In the genomic region with DNA sequence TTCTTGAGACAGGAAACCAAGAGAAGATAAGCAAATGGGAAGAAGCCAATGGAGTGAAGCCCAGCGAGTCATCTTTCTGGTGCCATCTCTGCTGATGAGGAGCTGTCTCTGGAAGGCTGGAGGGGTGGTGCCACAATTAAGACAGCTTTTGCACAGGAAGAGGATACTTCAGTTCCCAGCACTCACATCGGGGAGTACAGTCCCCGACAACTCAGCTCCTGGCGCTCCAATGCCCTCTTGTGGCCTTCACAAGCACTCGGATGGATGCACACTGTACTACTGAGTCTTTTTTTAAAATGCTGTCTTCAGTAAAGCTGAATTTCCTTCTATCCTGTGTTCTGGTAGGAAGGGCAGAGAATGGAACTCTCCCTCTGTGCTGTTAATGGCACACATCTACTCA, we compare ENCODE assay signal across 2 mouse cellular contexts.
TF ChIP-seq lines count a peak whose summit lies in the region.

No protein-coding gene starts in this region.

TF ChIP-seq in CH12.LX, 34 proteins besides CTCF, POLR2A, EP300 and RAD21:
- no peak for TF ChIP-seq IRF4 (IDR thresholded peaks at IDR 0.05; ENCODE audit: low read depth, low read length)
- peak; percentile 35 for TF ChIP-seq SMC3 (IDR thresholded peaks at IDR 0.05; ENCODE audit: low read depth, low read length)
TF ChIP-seq in CH12.LX: peak in this region for 1.

TF ChIP-seq in MEL, 35 proteins besides CTCF, POLR2A, EP300 and RAD21:
- TF ChIP-seq GABPA (IDR thresholded peaks at IDR 0.05; ENCODE audit: low read depth, low read length), result no peak
- 0 out of 2 replicates have a peak, but pooled peaks have one; percentile 9 for TF ChIP-seq ETS1 (IDR thresholded peaks at IDR 0.05; ENCODE audit: low read depth, low read length)
- TF ChIP-seq GATA1 (IDR thresholded peaks at IDR 0.05; ENCODE audit: low read depth, low read length), result peak; percentile 59; the same call in 1 of the 2 replicates
- peak; percentile 25; the same call in 1 of the 2 replicates for TF ChIP-seq SMC3 (IDR thresholded peaks at IDR 0.05; ENCODE audit: low read depth, low read length)
- no peak for TF ChIP-seq POLR2AphosphoS5 (IDR thresholded peaks at IDR 0.05; ENCODE audit: borderline replicate concordance, low read depth, low read length)
